Mouse (Mus musculus): ENCODE measurements around the gene Nf1. TPM values are rescaled to one million over a fixed set of nuclear protein-coding genes. Genes with fewer than 3 reads are reported as not detected.
A peak's percentile ranks its signal among the peaks of the same experiment; 100 is the strongest.

The Nf1 gene
- total RNA-seq, 2 experiments from 2014 or later: 18.2 to 23.5 TPM

DNA sequence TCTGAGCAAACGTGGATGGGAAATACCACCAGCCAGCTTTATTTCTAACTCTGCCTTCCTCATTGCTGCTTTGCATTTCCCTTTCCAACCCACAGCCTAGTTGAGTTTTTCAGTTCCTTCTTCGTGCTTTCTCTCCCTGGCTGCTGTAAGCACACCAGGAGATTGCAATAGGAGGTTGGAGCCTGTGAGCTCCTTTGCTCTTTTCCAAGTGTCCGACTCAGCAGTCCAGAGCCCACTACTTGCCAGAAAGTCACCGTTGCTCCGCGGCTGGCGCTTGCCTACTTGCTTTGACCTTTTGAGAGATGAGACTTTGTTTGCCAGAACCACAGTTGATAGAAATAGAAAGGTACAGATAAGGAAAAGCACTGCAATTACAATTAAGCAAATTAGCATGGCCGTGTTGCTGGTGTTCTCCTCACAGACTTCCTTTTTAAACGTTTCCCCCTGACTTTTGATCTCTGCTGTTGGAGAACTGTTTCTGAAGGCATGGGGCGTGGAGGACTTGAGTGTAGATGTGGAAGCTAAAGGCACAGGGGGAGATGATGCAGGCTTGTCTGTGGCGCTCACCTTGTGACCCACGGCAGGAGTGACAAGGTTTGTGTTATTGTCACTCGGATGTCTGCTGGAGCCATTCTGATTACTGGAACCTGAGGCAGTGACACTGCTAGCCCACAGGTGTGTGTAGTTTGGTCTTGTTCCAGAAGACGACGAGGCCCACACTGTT is 187.7 kb downstream of the Nf1 start:
- intact Hi-C loops (cut with DNase I): loop anchor here (5.0 kb wide), 1 partner anchor 35 kb away; no protein-coding TSS in a partner anchor
- DNase-seq: peak; percentile 85
- Histone ChIP-seq H3K27ac (peak overlapping the region; percentile 92), H3K4me3 (peak overlapping the region; percentile 61)
- no peak for TF ChIP-seq CTCF (IDR thresholded peaks at IDR 0.05)

DNA sequence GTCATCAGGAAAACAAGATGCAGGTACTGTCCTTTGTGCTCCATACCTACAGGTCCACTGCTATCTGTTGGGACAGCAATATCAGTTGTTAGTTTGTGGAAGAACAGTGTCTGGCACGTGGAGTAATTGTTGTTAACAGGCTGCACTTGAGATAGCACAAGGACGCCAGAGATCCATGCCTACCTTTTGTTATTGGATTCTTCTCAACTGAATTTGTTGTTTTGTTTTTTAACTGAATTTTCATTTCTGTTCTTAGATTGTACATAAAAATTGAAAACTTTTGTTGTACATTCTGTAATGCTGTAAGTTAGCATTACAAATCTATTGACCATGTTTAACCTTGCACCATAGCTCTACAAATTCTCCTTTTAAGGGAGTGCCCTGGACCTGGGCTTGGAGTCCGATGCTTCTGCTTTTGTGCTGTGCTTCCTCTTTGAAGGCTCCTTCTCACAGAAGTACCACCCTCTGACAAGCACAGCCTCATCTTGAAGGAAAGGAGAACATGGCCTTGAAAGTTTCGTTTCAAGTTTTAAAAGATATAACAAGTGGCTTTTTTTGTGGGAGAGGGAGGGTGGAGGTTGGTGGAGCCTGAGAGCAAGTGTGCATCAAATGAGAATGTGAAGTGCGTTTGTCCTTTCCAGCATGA is 188.4 kb downstream of the Nf1 start:
- H3K27ac ChIP-seq: peak overlapping the region; percentile 92
- H3K4me3 ChIP-seq: peak overlapping the region; percentile 61
- intact Hi-C loops (cut with DNase I): loop anchor here (5.0 kb wide), 1 partner anchor 36 kb away; no protein-coding TSS in a partner anchor
- DNase-seq: no peak
- no peak for TF ChIP-seq CTCF (IDR thresholded peaks at IDR 0.05)

- no peak for DNase-seq
- TF ChIP-seq CTCF (IDR thresholded peaks at IDR 0.05): no peak
- Histone ChIP-seq H3K27ac (peak overlapping the region; percentile 92), H3K4me3 (peak overlapping the region; percentile 61)
- intact Hi-C loops (cut with DNase I): loop anchor here (5.0 kb wide), 1 partner anchor 36 kb away; no protein-coding TSS in a partner anchor
Observed at GRCm38 (mm10) chr11:79528601-79529000, 189.1 kb downstream of the Nf1 start.

GRCm38 (mm10) chr11:79529226-79529625 is 189.7 kb downstream of the Nf1 start:
- DNase-seq: no peak
- Histone ChIP-seq H3K27ac (peak overlapping the region; percentile 92), H3K4me3 (peak overlapping the region; percentile 61)
- intact Hi-C loops (cut with DNase I): loop anchor here (5.0 kb wide), 1 partner anchor 37 kb away; no protein-coding TSS in a partner anchor
- no peak for TF ChIP-seq CTCF (IDR thresholded peaks at IDR 0.05)

DNA sequence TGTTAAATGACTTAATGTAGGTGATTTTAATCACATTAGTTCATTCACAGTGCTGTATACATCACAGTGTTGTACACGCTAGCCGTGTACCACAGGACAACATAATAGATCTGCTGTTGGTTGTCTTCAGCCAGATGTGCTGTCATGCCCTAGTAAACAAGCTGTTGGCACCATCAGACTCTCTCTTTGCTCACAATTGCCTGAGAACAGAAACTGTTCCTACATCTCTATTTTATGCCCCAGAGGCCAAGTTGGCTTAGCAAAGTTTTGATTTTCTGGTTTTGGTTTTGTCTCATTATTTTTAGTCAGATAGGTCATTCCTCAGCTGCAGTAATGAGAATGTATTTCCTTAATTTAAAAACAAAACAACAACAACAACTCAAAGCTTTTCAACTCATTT is 190.2 kb downstream of the Nf1 start:
- Histone ChIP-seq H3K27ac (peak overlapping the region; percentile 92), H3K4me3 (peak overlapping the region; percentile 61)
- no peak for TF ChIP-seq CTCF (IDR thresholded peaks at IDR 0.05)
- intact Hi-C loops (cut with DNase I): loop anchor here (5.0 kb wide), 1 partner anchor 37 kb away; no protein-coding TSS in a partner anchor
- no peak for DNase-seq

- no peak for TF ChIP-seq CTCF (IDR thresholded peaks at IDR 0.05)
- H3K27ac ChIP-seq: peak within 1 kb of the TSS; percentile 92
- peak; percentile 65 for DNase-seq
- H3K4me3 ChIP-seq: peak within 1 kb of the TSS; percentile 61
- intact Hi-C loops (cut with DNase I): no loop called here
Observed at GRCm38 (mm10) chr11:79530333-79530761, 190.9 kb downstream of the Nf1 start, which contains the start of the genes Evi2 and Evi2a. Gene Evi2 (minus strand): TSS chr11:79530589. Gene Evi2a (minus strand): TSS chr11:79530609.

DNA sequence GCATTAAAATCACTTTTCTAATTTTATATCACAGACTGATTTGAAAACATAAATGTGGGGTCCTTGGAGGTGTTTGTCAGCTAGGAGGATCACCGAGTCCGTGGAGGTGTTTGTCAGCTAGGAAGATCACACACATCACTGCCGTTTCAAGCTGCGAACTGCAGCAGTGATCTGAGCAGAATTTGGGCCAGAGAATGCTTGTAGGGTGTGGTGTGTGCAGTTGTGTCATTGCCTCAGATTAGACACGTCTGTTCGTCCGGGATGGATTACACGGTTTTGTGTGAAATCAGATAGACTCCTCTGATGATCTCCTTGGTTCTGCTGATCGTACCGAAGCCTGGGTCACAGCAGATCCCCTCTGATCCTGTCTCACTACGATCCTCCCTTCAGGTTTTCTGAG is 191.3 kb downstream of the Nf1 start:
- intact Hi-C loops (cut with DNase I): no loop called here
- TF ChIP-seq CTCF (IDR thresholded peaks at IDR 0.05): no peak
- peak; percentile 34 for DNase-seq
- Histone ChIP-seq H3K27ac (peak overlapping the region; percentile 92), H3K4me3 (peak overlapping the region; percentile 61)

DNA sequence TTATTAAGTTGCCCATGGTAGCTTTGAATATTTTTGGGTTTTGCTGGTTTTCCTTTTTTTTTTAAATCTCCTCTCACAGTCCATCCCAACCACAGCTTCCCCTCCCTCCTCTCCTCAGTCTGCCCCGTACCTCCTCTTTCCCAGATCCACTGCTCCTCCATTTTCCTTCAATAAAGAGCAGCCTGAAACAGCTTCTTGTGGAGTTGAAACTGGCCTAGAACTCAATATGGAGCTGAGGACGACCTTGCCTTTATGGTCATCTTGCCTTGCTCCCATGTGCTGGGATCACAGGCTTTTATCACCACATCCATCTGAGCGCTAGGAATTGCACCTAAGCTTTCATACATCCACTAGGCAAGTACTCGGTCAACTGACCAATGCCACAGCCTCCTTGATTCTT is 192.0 kb downstream of the Nf1 start:
- TF ChIP-seq CTCF (IDR thresholded peaks at IDR 0.05): no peak
- no peak overlapping the region for H3K4me3 ChIP-seq
- H3K27ac ChIP-seq: peak overlapping the region; percentile 92; the same call in 1 of the 2 replicates
- intact Hi-C loops (cut with DNase I): no loop called here
- no peak for DNase-seq

- intact Hi-C loops (cut with DNase I): no loop called here
- no peak overlapping the region for H3K27ac ChIP-seq
- no peak overlapping the region for H3K4me3 ChIP-seq
- no peak for DNase-seq
- no peak for TF ChIP-seq CTCF (IDR thresholded peaks at IDR 0.05)
Observed at GRCm38 (mm10) chr11:79533311-79533710, 193.8 kb downstream of the Nf1 start.

- Histone ChIP-seq H3K4me3 (no peak overlapping the region), H3K27ac (peak overlapping the region; percentile 32; the same call in 1 of the 2 replicates)
- peak; percentile 58 for DNase-seq
- TF ChIP-seq CTCF (IDR thresholded peaks at IDR 0.05): no peak
- intact Hi-C loops (cut with DNase I): no loop called here
Observed at GRCm38 (mm10) chr11:79533950-79534690, 194.6 kb downstream of the Nf1 start.

DNA sequence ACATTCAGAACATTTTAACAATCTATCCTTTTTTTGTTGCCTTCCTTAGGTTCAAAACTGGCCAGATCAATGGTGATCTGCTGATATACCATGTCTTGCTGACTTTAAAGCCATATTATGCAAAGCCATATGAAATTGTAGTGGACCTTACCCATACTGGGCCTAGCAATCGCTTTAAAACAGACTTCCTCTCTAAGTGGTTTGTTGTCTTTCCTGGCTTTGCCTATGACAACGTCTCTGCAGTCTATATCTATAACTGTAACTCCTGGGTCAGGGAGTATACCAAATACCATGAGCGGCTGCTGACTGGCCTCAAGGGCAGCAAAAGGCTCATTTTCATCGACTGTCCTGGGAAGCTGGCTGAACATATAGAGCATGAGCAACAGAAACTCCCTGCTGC is 196.1 kb downstream of the Nf1 start:
- intact Hi-C loops (cut with DNase I): no loop called here
- Histone ChIP-seq H3K4me3 (no peak overlapping the region), H3K27ac (no peak overlapping the region)
- no peak for DNase-seq
- TF ChIP-seq CTCF (IDR thresholded peaks at IDR 0.05): no peak

GRCm38 (mm10) chr11:79536293-79536692 is 196.8 kb downstream of the Nf1 start:
- H3K4me3 ChIP-seq: no peak overlapping the region
- H3K27ac ChIP-seq: no peak overlapping the region
- TF ChIP-seq CTCF (IDR thresholded peaks at IDR 0.05): no peak
- intact Hi-C loops (cut with DNase I): no loop called here
- no peak for DNase-seq
